Mouse (Mus musculus) embryonic fibroblast, embryonic 13.5 days (primary cell): ENCODE results near the gene Prkar1b.

Experiments used
- CTCF ChIP-seq: IDR thresholded peaks from 2 replicates; pipeline ENCODE4 v1.5.1; 2011; ENCODE audit warnings: mild to moderate bottlenecking, control low read depth, low read length, moderate library complexity, borderline replicate concordance; ENCODE audit not compliant: insufficient read depth
- POLR2A ChIP-seq: IDR thresholded peaks from 2 replicates; pipeline ENCODE4 v1.6.1; 2011; ENCODE audit warnings: low read depth, mild to moderate bottlenecking, control low read depth, low read length, moderate library complexity

- no peak for TF ChIP-seq CTCF
- TF ChIP-seq POLR2A: no peak
These were observed 35.1 kb upstream of the Prkar1b start for GRCm38 (mm10) chr5:139184897-139185296.
